ENCODE assay signal across 8 mouse cellular contexts in the genomic region with DNA sequence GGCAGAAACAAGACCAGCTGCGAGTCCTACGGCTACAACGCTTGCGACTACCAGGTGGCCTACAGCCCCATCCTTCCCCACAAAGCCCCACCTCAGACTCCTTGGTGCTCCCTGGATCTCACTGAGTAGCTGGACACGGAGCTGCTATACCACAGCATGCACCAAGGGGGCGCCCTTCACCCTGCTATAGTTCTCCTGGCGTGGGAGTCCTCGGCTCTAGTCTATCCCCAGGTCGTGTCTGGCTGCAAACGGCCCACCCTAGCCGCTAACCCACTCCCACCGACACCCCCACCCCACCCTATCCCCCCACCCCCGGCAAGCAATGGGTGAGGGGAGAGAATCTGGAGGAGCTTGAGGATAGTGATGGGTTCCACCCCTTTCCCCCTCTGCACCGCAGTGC. TPM values are rescaled to one million over a fixed set of nuclear protein-coding genes. Genes with fewer than 3 reads are reported as not detected.
DNase-seq lines count a peak whose midpoint lies in the region; ATAC-seq and TF ChIP-seq lines count a peak whose summit lies in the region.

No protein-coding gene starts in this region.

- no peak for TF ChIP-seq POLR2A in spleen, adult 2 months (IDR thresholded peaks at IDR 0.05; ENCODE audit: low read depth, low read length)

- WGBS in forebrain, embryonic 14.5 days, result 9% methylated on average over 14 of the region's 14 CpGs
- 10% methylated on average over 14 of the region's 14 CpGs for WGBS in hindbrain, embryonic 11.5 days
- 21% methylated on average over 14 of the region's 14 CpGs for WGBS in spleen, adult 2 months

- no peaks in the 10 kb centered on the region for H3K9me3 ChIP-seq in forebrain, embryonic 14.5 days (replicated peaks; ENCODE audit: control insufficient read depth, low read length)
- H3K9me3 ChIP-seq in hindbrain, embryonic 11.5 days (ENCODE audit: control insufficient read depth, low read length), result no peaks in the 10 kb centered on the region

- H3K4me1 ChIP-seq in forebrain, embryonic 14.5 days (ENCODE audit: control insufficient read depth, insufficient read depth, low read length), result no peaks in the 10 kb centered on the region
- no peaks in the 10 kb centered on the region for H3K4me1 ChIP-seq in hindbrain, embryonic 11.5 days (replicated peaks; ENCODE audit: control insufficient read depth, insufficient read depth, low read length)
- H3K4me1 ChIP-seq in spleen, adult 2 months (ENCODE audit: control insufficient read depth, insufficient read depth, insufficient read length), result peaks cover 13% of the 10 kb centered on the region; the same call in 1 of the 2 replicates

- no peak for ATAC-seq in forebrain, embryonic 14.5 days
- ATAC-seq in hindbrain, embryonic 11.5 days (ENCODE audit: low FRiP score), result no peak

- H3K4me2 ChIP-seq in forebrain, embryonic 14.5 days (ENCODE audit: low read length), result peak overlapping the region; percentile 12; the same call in 1 of the 2 replicates
- H3K4me2 ChIP-seq in hindbrain, embryonic 11.5 days (replicated peaks; ENCODE audit: low read depth, low read length), result peak overlapping the region; percentile 7; the same call in 1 of the 2 replicates

- H3K36me3 ChIP-seq in forebrain, embryonic 14.5 days (ENCODE audit: control insufficient read depth, insufficient read depth, low read length), result no peaks in the 10 kb centered on the region
- H3K36me3 ChIP-seq in hindbrain, embryonic 11.5 days (ENCODE audit: control insufficient read depth, insufficient read depth, low read length), result no peaks in the 10 kb centered on the region
- no peaks in the 10 kb centered on the region for H3K36me3 ChIP-seq in spleen, adult 2 months (ENCODE audit: control insufficient read depth, insufficient read depth, low read length)

- 0 out of 2 replicates have a peak, but pooled peaks cover 5% of the 10 kb centered on the region for H3K27me3 ChIP-seq in forebrain, embryonic 14.5 days (replicated peaks; ENCODE audit: control insufficient read depth, insufficient read depth, low read length)
- H3K27me3 ChIP-seq in hindbrain, embryonic 11.5 days (ENCODE audit: control insufficient read depth, insufficient read depth, low read length), result peaks cover 7% of the 10 kb centered on the region
- H3K27me3 ChIP-seq in spleen, adult 2 months (ENCODE audit: control insufficient read depth, insufficient read depth, low read length), result no peaks in the 10 kb centered on the region

- no peak overlapping the region for H3K4me3 ChIP-seq in forebrain, embryonic 14.5 days (ENCODE audit: low read depth, low read length)
- H3K4me3 ChIP-seq in hindbrain, embryonic 11.5 days (ENCODE audit: low read depth, low read length), result no peak overlapping the region
- H3K4me3 ChIP-seq in spleen, adult 2 months (ENCODE audit: extremely low read depth, insufficient read depth, insufficient read length), result no peak overlapping the region

- peak; percentile 79 for DNase-seq in ES-CJ7 (ENCODE audit: low read depth, low spot score)
- DNase-seq in adrenal gland, postnatal 10 days, result peak; percentile 87
- DNase-seq in forebrain, embryonic 14.5 days (ENCODE audit: low spot score), result peak; percentile 60
- DNase-seq in hindbrain, embryonic 11.5 days (ENCODE audit: low spot score), result peak; percentile 78
- peak; percentile 75 to 77 for DNase-seq in layer of hippocampus, postnatal 10 days (ENCODE audit: low spot score in 2 of 2)
- peak; percentile 74 to 84 for DNase-seq in lung, postnatal 4 days
- peak in 1 of 2 experiments; percentile 72 for DNase-seq in spleen, adult 2 months (ENCODE audit: low read depth in 1 of 2, low spot score in 2 of 2)
- DNase-seq in c-Kit-positive CD71-positive TER-119-positive erythroid progenitor cells, embryonic 14.5 days (ENCODE audit: low spot score), result no peak

- TF ChIP-seq CTCF in spleen, adult 2 months (IDR thresholded peaks at IDR 0.05; ENCODE audit: extremely low read depth, insufficient read depth, insufficient read length, insufficient replicate concordance), result peak; percentile 86; the same call in 1 of the 2 replicates

- no peak overlapping the region for H3K27ac ChIP-seq in forebrain, embryonic 14.5 days (ENCODE audit: low read depth, low read length)
- H3K27ac ChIP-seq in hindbrain, embryonic 11.5 days (ENCODE audit: low read depth, low read length), result no peak overlapping the region
- H3K27ac ChIP-seq in spleen, adult 2 months (ENCODE audit: insufficient read depth, low read length), result no peak overlapping the region

- no peak overlapping the region for H3K9ac ChIP-seq in forebrain, embryonic 14.5 days (ENCODE audit: low read length)
- no peak overlapping the region for H3K9ac ChIP-seq in hindbrain, embryonic 11.5 days (ENCODE audit: low read depth, low read length)

RNA-seq across cellular contexts. Expression of a gene that starts 7.2 kb away (rescaled TPM):
- total RNA-seq in adrenal gland, postnatal 10 days (2021), result under 1 TPM; 0.42 to 0.45 TPM
- polyA plus RNA-seq in forebrain, embryonic 14.5 days (2014; fragmentation: Nextera tagmentation; extraction: Ambion mirVana), result not detected in 2 replicates
- 1.5 TPM in 1 of 2 replicates, not detected in the other for polyA plus RNA-seq in hindbrain, embryonic 11.5 days (2014; fragmentation: Nextera tagmentation; extraction: Ambion mirVana)
- not detected for total RNA-seq in layer of hippocampus, postnatal 10 days (2021)
- 7.6 and 7.9 TPM in 2 replicates for polyA plus RNA-seq in spleen, adult 2 months (2012; rRNA removed)

RNA-seq across cellular contexts. Expression of a gene that starts 8.3 kb away (rescaled TPM):
- 10 to 100 TPM; 35.5 to 53.2 TPM for total RNA-seq in adrenal gland, postnatal 10 days (2021)
- polyA plus RNA-seq in forebrain, embryonic 14.5 days (2014; fragmentation: Nextera tagmentation; extraction: Ambion mirVana), result 1.7 and 2.6 TPM in 2 replicates
- polyA plus RNA-seq in hindbrain, embryonic 11.5 days (2014; fragmentation: Nextera tagmentation; extraction: Ambion mirVana), result 8.1 and 9.5 TPM in 2 replicates
- total RNA-seq in layer of hippocampus, postnatal 10 days (2021), result 1 to 10 TPM; 5.5 to 5.9 TPM
- 119 and 136 TPM in 2 replicates for polyA plus RNA-seq in spleen, adult 2 months (2012; rRNA removed)

RNA-seq across cellular contexts. Expression of a gene that starts 8.4 kb away (rescaled TPM):
- total RNA-seq in adrenal gland, postnatal 10 days (2021), result 1 to 10 TPM; 4.8 to 8.3 TPM
- 0.29 and 0.68 TPM in 2 replicates for polyA plus RNA-seq in forebrain, embryonic 14.5 days (2014; fragmentation: Nextera tagmentation; extraction: Ambion mirVana)
- 0.86 and 0.93 TPM in 2 replicates for polyA plus RNA-seq in hindbrain, embryonic 11.5 days (2014; fragmentation: Nextera tagmentation; extraction: Ambion mirVana)
- total RNA-seq in layer of hippocampus, postnatal 10 days (2021), result 1 to 10 TPM in 1 of 2 experiments, under 1 TPM in 1; 0.60 to 1.5 TPM
- 90.1 and 127 TPM in 2 replicates for polyA plus RNA-seq in spleen, adult 2 months (2012; rRNA removed)

RNA-seq across cellular contexts. Expression of a gene that starts 19.2 kb away (rescaled TPM):
- total RNA-seq in adrenal gland, postnatal 10 days (2021), result under 1 TPM; 0.57 to 0.58 TPM
- polyA plus RNA-seq in forebrain, embryonic 14.5 days (2014; fragmentation: Nextera tagmentation; extraction: Ambion mirVana), result 0.41 and 1.3 TPM in 2 replicates
- 0.83 and 1.2 TPM in 2 replicates for polyA plus RNA-seq in hindbrain, embryonic 11.5 days (2014; fragmentation: Nextera tagmentation; extraction: Ambion mirVana)
- total RNA-seq in layer of hippocampus, postnatal 10 days (2021), result 1 to 10 TPM; 3.4 to 3.5 TPM
- 0.25 TPM in 1 of 2 replicates, not detected in the other for polyA plus RNA-seq in spleen, adult 2 months (2012; rRNA removed)

RNA-seq across cellular contexts. Expression of a gene that starts 19.2 kb away (rescaled TPM):
- total RNA-seq in adrenal gland, postnatal 10 days (2021), result 10 to 100 TPM; 60.2 to 69.5 TPM
- 19.2 and 20.7 TPM in 2 replicates for polyA plus RNA-seq in forebrain, embryonic 14.5 days (2014; fragmentation: Nextera tagmentation; extraction: Ambion mirVana)
- polyA plus RNA-seq in hindbrain, embryonic 11.5 days (2014; fragmentation: Nextera tagmentation; extraction: Ambion mirVana), result 28.0 and 33.7 TPM in 2 replicates
- total RNA-seq in layer of hippocampus, postnatal 10 days (2021), result 10 to 100 TPM; 11.3 to 12.3 TPM
- polyA plus RNA-seq in spleen, adult 2 months (2012; rRNA removed), result 188 and 245 TPM in 2 replicates

Comparison
In these comparisons a context has a peak if more than half of its experiments do, and no peak if none do; other contexts are left out.
1. RNA of a gene that starts 8.3 kb away (polyA plus RNA-seq): 119 to 136 TPM in spleen, adult 2 months; 8.1 to 9.5 TPM in hindbrain, embryonic 11.5 days and 1.7 to 2.6 TPM in forebrain, embryonic 14.5 days; every median in the first group is over 10 times any median in the second.
2. RNA of a gene that starts 8.4 kb away (polyA plus RNA-seq): 90.1 to 127 TPM in spleen, adult 2 months; 0.86 to 0.93 TPM in hindbrain, embryonic 11.5 days and 0.29 to 0.68 TPM in forebrain, embryonic 14.5 days; every median in the first group is over 10 times any median in the second.